Mouse (Mus musculus) erythroblast, embryonic 14.5 days (primary cell): ENCODE results near the gene Gpr156.

ENCODE experiments used
- GATA1 ChIP-seq: IDR thresholded peaks from 2 replicates; pipeline ENCODE4 v1.6.1; 2012; ENCODE audit warnings: low read length, inconsistent platforms, mixed read lengths
- TAL1 ChIP-seq: IDR thresholded peaks from 3 replicates; pipeline ENCODE4 v1.6.1; 2012; ENCODE audit warnings: low read length, inconsistent platforms, mixed read lengths

- TF ChIP-seq GATA1 (no peak), TAL1 (no peak)
These were observed 83.9 kb downstream of the Gpr156 start for GRCm38 (mm10) chr16:38000178-38000577.
